Mouse (Mus musculus): Measurements from ENCODE around the gene Hoxb7. TPM values are rescaled to one million over a fixed set of nuclear protein-coding genes. Genes with fewer than 3 reads are reported as not detected.

Hoxb7 gene
- total RNA-seq, 1 experiment from 2014 or later, result 54.7 TPM

GRCm38 (mm10) chr11:96301064-96301431 is 14.6 kb downstream of the Hoxb7 start:
- no peak for DNase-seq

GRCm38 (mm10) chr11:96301837-96302236 is 15.4 kb downstream of the Hoxb7 start:
- peak; percentile 83 for DNase-seq

- DNase-seq, result no peak
These were observed 16.1 kb downstream of the Hoxb7 start for GRCm38 (mm10) chr11:96302381-96303150.

GRCm38 (mm10) chr11:96303151-96304099 is 17.0 kb downstream of the Hoxb7 start, which contains the start of gene Hoxb5:
Gene Hoxb5 (plus strand): TSS chr11:96303336.
- DNase-seq, result peak; percentile 88

- DNase-seq, result no peak
These were observed 18.2 kb downstream of the Hoxb7 start for GRCm38 (mm10) chr11:96304381-96305195.

GRCm38 (mm10) chr11:96305505-96306182 is 19.2 kb downstream of the Hoxb7 start:
- no peak for DNase-seq

GRCm38 (mm10) chr11:96306183-96306907 is 19.9 kb downstream of the Hoxb7 start:
- no peak for DNase-seq

GRCm38 (mm10) chr11:96306908-96307269 is 20.5 kb downstream of the Hoxb7 start:
- no peak for DNase-seq

- no peak for DNase-seq
These were observed 22.3 kb downstream of the Hoxb7 start for GRCm38 (mm10) chr11:96308763-96309162.

GRCm38 (mm10) chr11:96309288-96309687 is 22.9 kb downstream of the Hoxb7 start:
- no peak for DNase-seq

- DNase-seq, result no peak
These were observed 23.9 kb downstream of the Hoxb7 start for GRCm38 (mm10) chr11:96310183-96310938.

- no peak for DNase-seq
These were observed 24.7 kb downstream of the Hoxb7 start for GRCm38 (mm10) chr11:96311097-96311496.

- DNase-seq, result peak; percentile 69
These were observed 25.3 kb downstream of the Hoxb7 start for GRCm38 (mm10) chr11:96311520-96312417.

GRCm38 (mm10) chr11:96313134-96313533 is 26.7 kb downstream of the Hoxb7 start:
- no peak for DNase-seq

GRCm38 (mm10) chr11:96313806-96314428 is 27.5 kb downstream of the Hoxb7 start:
- DNase-seq, result no peak

GRCm38 (mm10) chr11:96314671-96315343 is 28.4 kb downstream of the Hoxb7 start:
- peak; percentile 66 for DNase-seq

- no peak for DNase-seq
These were observed 28.9 kb downstream of the Hoxb7 start for GRCm38 (mm10) chr11:96315344-96315681.

Data from adrenal gland, postnatal 25 days (tissue).